Mouse (Mus musculus) heart, embryonic 11.5 days (tissue): ENCODE results near the gene Ttc4. TPM values are rescaled to one million over a fixed set of nuclear protein-coding genes. Genes with fewer than 3 reads are reported as not detected.

ENCODE experiments used
- ATAC-seq: fragments of 200-750 bp; cut with Nextera tagmentation; replicated peaks from 2 replicates; pipeline ENCODE4 v1.8.0; 2017; ENCODE audit warnings: moderate library complexity; ENCODE audit not compliant: insufficient number of reproducible peaks, low FRiP score, low TSS enrichment
- H3K27ac ChIP-seq: fragments of 300-500 bp; sonication (generic); 2 replicates; pipeline ENCODE4 v1.5.1; 2014; ENCODE audit warnings: mild to moderate bottlenecking, low read depth, low read length
- H3K27me3 ChIP-seq: fragments of 300-500 bp; sonication (generic); 2 replicates; pipeline ENCODE4 v1.6.1; 2014; ENCODE audit warnings: mild to moderate bottlenecking, low read length, mixed read lengths; ENCODE audit not compliant: control insufficient read depth, insufficient read depth
- H3K36me3 ChIP-seq: fragments of 300-500 bp; sonication (generic); 2 replicates; pipeline ENCODE4 v1.6.1; 2014; ENCODE audit warnings: mild to moderate bottlenecking, low read length, moderate library complexity, mixed read lengths; ENCODE audit not compliant: control insufficient read depth, insufficient read depth
- H3K4me1 ChIP-seq: fragments of 300-500 bp; sonication (generic); 2 replicates; pipeline ENCODE4 v1.6.1; 2014; ENCODE audit warnings: low read length; ENCODE audit not compliant: control insufficient read depth, insufficient read depth
- H3K4me2 ChIP-seq: fragments of 300-500 bp; sonication (generic); 2 replicates; pipeline ENCODE4 v1.6.1; 2014; ENCODE audit warnings: mild to moderate bottlenecking, moderate library complexity
- H3K4me3 ChIP-seq: fragments of 300-500 bp; sonication (generic); 2 replicates; pipeline ENCODE4 v1.5.1; 2014; ENCODE audit warnings: low read depth, low read length
- H3K9ac ChIP-seq: fragments of 300-500 bp; sonication (generic); 2 replicates; pipeline ENCODE4 v1.6.1; 2014; ENCODE audit warnings: mild to moderate bottlenecking, low read depth, low read length, moderate library complexity
- H3K9me3 ChIP-seq: fragments of 300-500 bp; sonication (generic); replicated peaks from 2 replicates; pipeline ENCODE4 v1.6.1; 2016; ENCODE audit warnings: low read length; ENCODE audit not compliant: control insufficient read depth
- WGBS: fragments of 180-500 bp; shearing (Covaris S2); extraction: QIAGEN DNeasy Blood & Tissue Kit; methylation state at CpG from one replicate; pipeline ENCODE4 v1.1.7; 2014; ENCODE audit not compliant: insufficient replicate concordance; 5-methylcytosine and 5-hydroxymethylcytosine counted together
- polyA plus RNA-seq: library from polyadenylated mRNA; unstranded; fragments of >200 nt; fragmentation: Nextera tagmentation; extraction: Ambion mirVana; gene quantifications from 2 replicates; pipeline ENCODE4 v1.2.1, GENCODE M21; 2014

The Ttc4 gene
- 54.2 and 62.5 TPM in 2 replicates for polyA plus RNA-seq

- Histone ChIP-seq H3K4me3 (peak within 1 kb of the TSS; percentile 92), H3K9me3 (no peaks in the 10 kb centered on the region), H3K27ac (no peak within 1 kb of the TSS; the same call in 1 of the 2 replicates), H3K9ac (peak within 1 kb of the TSS; percentile 92), H3K4me2 (peak within 1 kb of the TSS; percentile 86), H3K36me3 (peaks cover 8% of the 10 kb centered on the region), H3K4me1 (peaks cover 5% of the 10 kb centered on the region; the same call in 1 of the 2 replicates), H3K27me3 (no peaks in the 10 kb centered on the region)
- WGBS = under 1% methylated on average over 42 of the region's 43 CpGs
- peak; percentile 96 for ATAC-seq
Observed at GRCm38 (mm10) chr4:106678442-106679118, at the start of gene Ttc4. Gene Ttc4 (minus strand): TSS chr4:106678944.

- Histone ChIP-seq H3K9me3 (no peaks in the 10 kb centered on the region), H3K27me3 (no peaks in the 10 kb centered on the region), H3K36me3 (no peaks in the 10 kb centered on the region), H3K4me2 (no peak overlapping the region), H3K4me1 (no peaks in the 10 kb centered on the region), H3K27ac (no peak overlapping the region), H3K4me3 (no peak overlapping the region), H3K9ac (no peak overlapping the region)
- no peak for ATAC-seq
- 83% methylated on average over 4 of the region's 4 CpGs for WGBS
Observed at GRCm38 (mm10) chr4:106720631-106721030, 41.9 kb upstream of the Ttc4 start.

- no peak overlapping the region for H3K4me2 ChIP-seq
- no peaks in the 10 kb centered on the region for H3K27me3 ChIP-seq
- H3K36me3 ChIP-seq = no peaks in the 10 kb centered on the region
- no peak overlapping the region for H3K9ac ChIP-seq
- no peaks in the 10 kb centered on the region for H3K9me3 ChIP-seq
- no peak overlapping the region for H3K4me3 ChIP-seq
- ATAC-seq = no peak; the same call in 1 of the 2 replicates
- no peaks in the 10 kb centered on the region for H3K4me1 ChIP-seq
- no peak overlapping the region for H3K27ac ChIP-seq
- WGBS = 82% methylated on average over 6 of the region's 6 CpGs
Observed at GRCm38 (mm10) chr4:106713622-106714021, 34.9 kb upstream of the Ttc4 start.

GRCm38 (mm10) chr4:106708408-106708807 is 29.7 kb upstream of the Ttc4 start:
- WGBS = 0% methylated on average over 7 of the region's 8 CpGs
- Histone ChIP-seq H3K27ac (no peak overlapping the region), H3K27me3 (no peaks in the 10 kb centered on the region), H3K4me2 (peak overlapping the region; percentile 43), H3K4me3 (0 out of 2 replicates have a peak overlapping the region, but pooled peaks have one; percentile 8), H3K4me1 (peaks cover 6% of the 10 kb centered on the region; the same call in 1 of the 2 replicates), H3K36me3 (no peaks in the 10 kb centered on the region), H3K9ac (peak overlapping the region; percentile 56; the same call in 1 of the 2 replicates), H3K9me3 (no peaks in the 10 kb centered on the region)
- ATAC-seq = 0 out of 2 replicates have a peak, but pooled peaks have one; percentile 25

- Histone ChIP-seq H3K4me2 (peak overlapping the region; percentile 43), H3K4me1 (peaks cover 6% of the 10 kb centered on the region; the same call in 1 of the 2 replicates), H3K27me3 (peaks cover 2% of the 10 kb centered on the region), H3K9ac (peak overlapping the region; percentile 56; the same call in 1 of the 2 replicates), H3K4me3 (0 out of 2 replicates have a peak overlapping the region, but pooled peaks have one; percentile 8), H3K27ac (no peak overlapping the region), H3K9me3 (no peaks in the 10 kb centered on the region), H3K36me3 (no peaks in the 10 kb centered on the region)
- WGBS = 28% methylated on average over 5 of the region's 5 CpGs
- peak; percentile 46; the same call in 1 of the 2 replicates for ATAC-seq
Observed at GRCm38 (mm10) chr4:106707957-106708356, 29.2 kb upstream of the Ttc4 start.

GRCm38 (mm10) chr4:106705096-106705665 is 26.4 kb upstream of the Ttc4 start:
- WGBS = 56% methylated on average over 8 of the region's 8 CpGs
- no peak overlapping the region for H3K4me2 ChIP-seq
- H3K27me3 ChIP-seq = peaks cover 14% of the 10 kb centered on the region

GRCm38 (mm10) chr4:106704416-106704815 is 25.7 kb upstream of the Ttc4 start:
- Histone ChIP-seq H3K4me1 (peaks cover 6% of the 10 kb centered on the region; the same call in 1 of the 2 replicates), H3K36me3 (no peaks in the 10 kb centered on the region), H3K4me2 (no peak overlapping the region), H3K27ac (no peak overlapping the region), H3K27me3 (peaks cover 17% of the 10 kb centered on the region), H3K9ac (no peak overlapping the region), H3K9me3 (no peaks in the 10 kb centered on the region), H3K4me3 (no peak overlapping the region)
- 73% methylated on average over 11 of the region's 11 CpGs for WGBS
- no peak for ATAC-seq

More at GRCm38 (mm10) chr4:106705096-106705665, 26.4 kb upstream of the Ttc4 start:
- H3K27ac ChIP-seq = no peak overlapping the region
- no peaks in the 10 kb centered on the region for H3K9me3 ChIP-seq
- peaks cover 6% of the 10 kb centered on the region; the same call in 1 of the 2 replicates for H3K4me1 ChIP-seq
- no peak overlapping the region for H3K4me3 ChIP-seq
- no peaks in the 10 kb centered on the region for H3K36me3 ChIP-seq
- ATAC-seq = no peak
- H3K9ac ChIP-seq = no peak overlapping the region

- Histone ChIP-seq H3K9me3 (no peaks in the 10 kb centered on the region), H3K9ac (no peak overlapping the region), H3K27ac (no peak overlapping the region), H3K36me3 (no peaks in the 10 kb centered on the region), H3K4me3 (no peak overlapping the region), H3K4me2 (no peak overlapping the region), H3K4me1 (peaks cover 6% of the 10 kb centered on the region; the same call in 1 of the 2 replicates), H3K27me3 (peaks cover 17% of the 10 kb centered on the region)
- 78% methylated on average over 10 of the region's 10 CpGs for whole genome bisulfite sequencing
- ATAC-seq = no peak
Observed at GRCm38 (mm10) chr4:106703956-106704355, 25.2 kb upstream of the Ttc4 start.
